Mouse (Mus musculus) olfactory bulb, adult 2 months (tissue): Measurements from ENCODE around the gene Cnpy3. TPM values are rescaled to one million over a fixed set of nuclear protein-coding genes. Genes with fewer than 3 reads are reported as not detected.
"Not testable (repeated sequence)": the region's sequence is repeated elsewhere in the genome, so short reads cannot be mapped to it uniquely, and the experiment has no call there.

Experiments used
- H3K27ac ChIP-seq: fragments of 200-500 bp; 2 replicates; pipeline ENCODE4 v1.5.1; 2012; ENCODE audit warnings: low read depth, low read length; ENCODE audit not compliant: insufficient read depth
- H3K4me1 ChIP-seq: fragments of 200-500 bp; 2 replicates; pipeline ENCODE4 v1.6.1; 2012; ENCODE audit warnings: low read length; ENCODE audit not compliant: control insufficient read depth, insufficient read depth
- H3K4me3 ChIP-seq: fragments of 200-500 bp; 2 replicates; pipeline ENCODE4 v1.5.1; 2012; ENCODE audit warnings: mild to moderate bottlenecking, low read depth, low read length, moderate library complexity; ENCODE audit not compliant: insufficient read depth
- CTCF ChIP-seq: fragments of 200-500 bp; IDR thresholded peaks from 2 replicates; pipeline ENCODE4 v1.5.1; 2012; ENCODE audit warnings: low read depth, mild to moderate bottlenecking, low read length, moderate library complexity; ENCODE audit not compliant: insufficient read depth
- POLR2A ChIP-seq: fragments of 200-500 bp; IDR thresholded peaks from 2 replicates; pipeline ENCODE4 v1.6.1; 2012; ENCODE audit warnings: mild to moderate bottlenecking, low read depth, low read length, moderate library complexity; ENCODE audit not compliant: insufficient read depth
- WGBS: fragments of 180-500 bp; shearing (Covaris S2); methylation state at CpG from one replicate; pipeline ENCODE4 v1.1.7; 2018; 5-methylcytosine and 5-hydroxymethylcytosine counted together
- polyA plus RNA-seq: library from polyadenylated mRNA; stranded (reverse); fragments of >200 nt; gene quantifications from 2 replicates; pipeline ENCODE4 v1.2.4, GENCODE M21; 2012; ENCODE audit warnings: low replicate concordance; ENCODE audit not compliant: missing spikeins, insufficient read depth, insufficient read length

Gene Cnpy3
- not detected in 2 replicates for polyA plus RNA-seq

- Histone ChIP-seq H3K27ac (peak within 1 kb of the TSS; percentile 55), H3K4me3 (peak within 1 kb of the TSS; percentile 91), H3K4me1 (peaks cover 9% of the 10 kb centered on the region; the same call in 1 of the 2 replicates)
- under 1% methylated on average over 58 of the region's 58 CpGs for WGBS
- TF ChIP-seq POLR2A = peak; percentile 92
- TF ChIP-seq CTCF = no peak
Measured at GRCm38 (mm10) chr17:46751794-46752556, at the start of gene Cnpy3. TSS of gene Cnpy3 (minus strand) at chr17:46752214.

DNA sequence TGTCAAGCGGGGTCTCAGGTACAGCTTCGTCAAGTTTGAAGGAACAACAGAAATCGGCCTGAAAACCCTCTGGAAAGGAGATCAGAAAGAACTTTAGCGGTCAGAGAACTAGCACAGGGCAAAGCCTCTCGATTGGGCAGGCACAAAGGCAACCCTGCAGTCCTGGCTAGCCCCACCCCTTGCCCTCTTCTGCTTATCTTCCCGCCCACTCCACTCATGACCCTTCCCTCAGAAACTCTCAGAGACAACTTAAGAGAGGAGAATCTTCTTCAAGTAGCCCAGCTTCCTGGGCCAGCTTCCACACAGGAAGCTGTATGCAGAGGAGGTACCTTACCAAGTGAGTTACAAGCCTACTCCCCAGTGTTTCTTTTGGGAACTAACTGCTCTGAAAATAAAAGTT, 49.7 kb upstream of the Cnpy3 start:
- 87% methylated on average over 6 of the region's 6 CpGs for WGBS
- no peak overlapping the region for H3K4me3 ChIP-seq
- peaks cover 2% of the 10 kb centered on the region; the same call in 1 of the 2 replicates for H3K4me1 ChIP-seq
- TF ChIP-seq CTCF (no peak), POLR2A (no peak)
- H3K27ac ChIP-seq = no peak overlapping the region

- Histone ChIP-seq H3K27ac (no peak overlapping the region), H3K4me3 (no peak overlapping the region), H3K4me1 (peaks cover 5% of the 10 kb centered on the region; the same call in 1 of the 2 replicates)
- 81% methylated on average over 10 of the region's 10 CpGs for WGBS
- TF ChIP-seq CTCF (no peak), POLR2A (no peak)
Measured at GRCm38 (mm10) chr17:46799680-46800079, 47.7 kb upstream of the Cnpy3 start.

DNA sequence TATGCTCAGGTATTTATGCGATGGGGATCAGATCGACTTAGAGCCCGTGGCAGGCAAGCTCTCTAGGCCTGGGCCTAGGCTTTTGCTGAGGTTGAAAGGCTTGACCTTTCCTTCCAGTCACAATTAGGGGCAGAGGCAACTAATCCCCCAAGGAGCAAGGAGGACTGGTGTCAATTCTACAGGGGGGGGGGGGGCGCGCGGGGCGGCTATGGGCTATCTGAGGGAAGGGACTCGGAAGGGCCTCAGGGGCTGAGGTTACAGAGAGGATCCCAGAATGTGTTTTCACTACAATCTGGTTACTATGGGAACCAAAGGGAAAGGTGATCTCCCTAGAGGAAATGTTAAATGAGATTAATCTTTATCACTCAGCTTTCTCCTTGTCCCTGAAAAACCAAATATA, 45.4 kb upstream of the Cnpy3 start:
- 50% methylated on average over 7 of the region's 8 CpGs for WGBS
- no peak overlapping the region for H3K4me3 ChIP-seq
- TF ChIP-seq CTCF = no peak
- no peak for TF ChIP-seq POLR2A
- H3K27ac ChIP-seq = no peak overlapping the region
- H3K4me1 ChIP-seq = peaks cover 5% of the 10 kb centered on the region; the same call in 1 of the 2 replicates

GRCm38 (mm10) chr17:46796743-46797142, 44.7 kb upstream of the Cnpy3 start:
- Histone ChIP-seq H3K27ac (no peak overlapping the region), H3K4me3 (no peak overlapping the region), H3K4me1 (peaks cover 5% of the 10 kb centered on the region; the same call in 1 of the 2 replicates)
- WGBS = 75% methylated on average over 4 of the region's 4 CpGs
- TF ChIP-seq POLR2A (no peak), CTCF (no peak)

- TF ChIP-seq CTCF (no peak), POLR2A (no peak)
- Histone ChIP-seq H3K27ac (no peak overlapping the region), H3K4me1 (peaks cover 5% of the 10 kb centered on the region; the same call in 1 of the 2 replicates), H3K4me3 (no peak overlapping the region)
- WGBS = 86% methylated on average over 2 of the region's 2 CpGs
Measured at GRCm38 (mm10) chr17:46792963-46793362, 40.9 kb upstream of the Cnpy3 start.

DNA sequence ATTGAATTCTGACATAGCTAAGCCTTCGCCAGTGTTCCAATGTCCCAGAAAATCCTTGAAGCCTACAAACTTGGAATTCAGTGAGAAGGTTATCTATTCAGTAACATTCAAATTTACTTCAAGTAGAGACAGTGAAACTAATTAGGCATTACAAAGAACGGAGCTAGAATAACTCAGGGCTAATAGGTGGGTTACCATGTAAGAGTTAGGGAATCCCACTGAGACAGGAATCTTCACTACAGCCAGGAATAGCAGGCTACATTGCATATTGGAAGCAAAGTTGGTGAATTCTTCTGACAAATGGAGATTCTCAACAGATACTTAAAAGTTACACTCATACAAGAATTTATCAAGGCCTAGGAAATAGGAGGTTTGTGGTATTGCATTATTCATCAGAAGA, 36.0 kb upstream of the Cnpy3 start:
- 46% methylated on average over 2 of the region's 2 CpGs for WGBS
- not testable (repeated sequence) for H3K27ac ChIP-seq, H3K4me3 ChIP-seq, H3K4me1 ChIP-seq

GRCm38 (mm10) chr17:46786952-46787351, 34.9 kb upstream of the Cnpy3 start:
- H3K4me1 ChIP-seq = no peaks in the 10 kb centered on the region
- TF ChIP-seq POLR2A (no peak), CTCF (no peak)
- WGBS = 97% methylated on average over 5 of the region's 5 CpGs
- no peak overlapping the region for H3K4me3 ChIP-seq
- H3K27ac ChIP-seq = no peak overlapping the region

- 73% methylated on average over 2 of the region's 2 CpGs for WGBS
- H3K27ac ChIP-seq = no peak overlapping the region
Measured at GRCm38 (mm10) chr17:46783222-46783565, 31.2 kb upstream of the Cnpy3 start.

GRCm38 (mm10) chr17:46782341-46783221, 30.6 kb upstream of the Cnpy3 start, which contains the start of gene Rpl7l1:
TSS of gene Rpl7l1 (minus strand) at chr17:46782672.
- Histone ChIP-seq H3K27ac (peak within 1 kb of the TSS; percentile 68), H3K4me3 (peak within 1 kb of the TSS; percentile 60), H3K4me1 (peaks cover 3% of the 10 kb centered on the region; the same call in 1 of the 2 replicates)
- WGBS = under 1% methylated on average over 44 of the region's 44 CpGs
- peak; percentile 89 for TF ChIP-seq POLR2A
- TF ChIP-seq CTCF = no peak; the same call in 1 of the 2 replicates

More at GRCm38 (mm10) chr17:46783222-46783565, 31.2 kb upstream of the Cnpy3 start:
- no peak overlapping the region for H3K4me3 ChIP-seq
- no peak for TF ChIP-seq CTCF
- no peak for TF ChIP-seq POLR2A
- peaks cover 3% of the 10 kb centered on the region; the same call in 1 of the 2 replicates for H3K4me1 ChIP-seq
